ENCODE assay signal across 16 mouse cellular contexts in genomic region chr12:73578141-73578540, GRCm38 (mm10). TPM values are rescaled to one million over a fixed set of nuclear protein-coding genes. Genes with fewer than 3 reads are reported as not detected.
"Had no signal": no experiment of that assay in that cellular context is flagged by ENCODE, and none has a peak within 500 bp of the region (broad histone marks: within the 10 kb centered on the region; RNA-seq: fewer than 3 reads in every experiment).

No protein-coding gene starts in this region.

- H3K4me2 ChIP-seq: liver, embryonic 11.5 days; liver, embryonic 15.5 days; midbrain, embryonic 13.5 days; neural tube, embryonic 15.5 days had no signal

- H3K36me3 ChIP-seq: limb, embryonic 10.5 days; liver, embryonic 15.5 days; midbrain, embryonic 13.5 days; neural tube, embryonic 15.5 days had no signal

- H3K4me3 ChIP-seq: layer of hippocampus, adult 2 months; left cerebral cortex, adult 2 months; limb, embryonic 10.5 days; liver, embryonic 15.5 days; midbrain, embryonic 13.5 days; neural tube, embryonic 15.5 days had no signal

- H3K27ac ChIP-seq: layer of hippocampus, adult 2 months; left cerebral cortex, adult 2 months; limb, embryonic 10.5 days; liver, embryonic 15.5 days; midbrain, embryonic 13.5 days; neural tube, embryonic 15.5 days had no signal

- H3K9ac ChIP-seq: liver, embryonic 15.5 days; midbrain, embryonic 13.5 days; neural tube, embryonic 15.5 days had no signal

- DNase-seq: kidney, adult 11 months; kidney, postnatal 10 days; kidney, postnatal 4 days; lung, adult 2 months; lung, postnatal 36 days; right cerebral cortex, adult 18-20 months; right cerebral cortex, postnatal 25 days had no signal

- H3K4me1 ChIP-seq: liver, embryonic 15.5 days; midbrain, embryonic 13.5 days; neural tube, embryonic 15.5 days had no signal

- ATAC-seq: lung, postnatal 0 days; midbrain, embryonic 13.5 days had no signal

- H3K9me3 ChIP-seq: limb, embryonic 10.5 days; liver, embryonic 15.5 days; midbrain, embryonic 13.5 days; neural tube, embryonic 15.5 days had no signal

RNA-seq across cellular contexts. Expression of gene Tmem30b, which starts 31.9 kb away (rescaled TPM):
- total RNA-seq: layer of hippocampus, adult 2 months; megakaryocyte progenitor cell, adult 5-6 weeks had no signal
